Mouse (Mus musculus) liver, embryonic 11.5 days (tissue): Measurements from ENCODE around the gene Dazap1. TPM values are rescaled to one million over a fixed set of nuclear protein-coding genes. Genes with fewer than 3 reads are reported as not detected.

Source experiments
- ATAC-seq: fragments of 200-750 bp; cut with Nextera tagmentation; replicated peaks from 2 replicates; pipeline ENCODE4 v1.8.0; 2017; ENCODE audit warnings: moderate number of reproducible peaks, mild to moderate bottlenecking, moderate TSS enrichment, moderate library complexity; ENCODE audit not compliant: low FRiP score
- DNase-seq: peaks from one replicate; pipeline ENCODE4 v3.0.0-alpha.2; 2017; ENCODE audit warnings: low spot score
- H3K27ac ChIP-seq: fragments of 300-500 bp; sonication (generic); 2 replicates; pipeline ENCODE4 v1.5.1; 2014; ENCODE audit warnings: mild to moderate bottlenecking, low read depth, low read length, control low read depth
- H3K27me3 ChIP-seq: fragments of 300-500 bp; sonication (generic); replicated peaks from 2 replicates; pipeline ENCODE4 v1.6.1; 2014; ENCODE audit warnings: low read length, mixed read lengths; ENCODE audit not compliant: control insufficient read depth, insufficient read depth
- H3K36me3 ChIP-seq: fragments of 300-500 bp; sonication (generic); 2 replicates; pipeline ENCODE4 v1.6.1; 2014; ENCODE audit warnings: mild to moderate bottlenecking, low read length, moderate library complexity, mixed read lengths; ENCODE audit not compliant: control insufficient read depth, insufficient read depth
- H3K4me1 ChIP-seq: fragments of 300-500 bp; sonication (generic); replicated peaks from 2 replicates; pipeline ENCODE4 v1.6.1; 2014; ENCODE audit warnings: low read length, mixed read lengths; ENCODE audit not compliant: control insufficient read depth, insufficient read depth
- H3K4me2 ChIP-seq: fragments of 300-500 bp; sonication (generic); 2 replicates; pipeline ENCODE4 v1.6.1; 2014; ENCODE audit warnings: mild to moderate bottlenecking, control low read depth, moderate library complexity
- H3K4me3 ChIP-seq: fragments of 300-500 bp; sonication (generic); 2 replicates; pipeline ENCODE4 v1.5.1; 2014; ENCODE audit warnings: low read depth, low read length, control low read depth
- H3K9ac ChIP-seq: fragments of 300-500 bp; sonication (generic); 2 replicates; pipeline ENCODE4 v1.6.1; 2014; ENCODE audit warnings: low read depth, low read length, control low read depth
- H3K9me3 ChIP-seq: fragments of 300-500 bp; sonication (generic); 2 replicates; pipeline ENCODE4 v1.6.1; 2016; ENCODE audit warnings: low read length, inconsistent platforms, mixed read lengths; ENCODE audit not compliant: control insufficient read depth
- WGBS: fragments of 180-500 bp; shearing (Covaris S2); extraction: QIAGEN DNeasy Blood & Tissue Kit; methylation state at CpG from one replicate; pipeline ENCODE4 v1.1.7; 2014; 5-methylcytosine and 5-hydroxymethylcytosine counted together
- polyA plus RNA-seq: library from polyadenylated mRNA; unstranded; fragments of >200 nt; fragmentation: Nextera tagmentation; extraction: Ambion mirVana; gene quantifications from 2 replicates; pipeline ENCODE4 v1.2.1, GENCODE M21; 2014

Dazap1 gene
- polyA plus RNA-seq, 1 experiment from 2014 or later = 55.0 TPM

- peak overlapping the region; percentile 70 for H3K4me2 ChIP-seq
- H3K9ac ChIP-seq = no peak overlapping the region
- ATAC-seq (peak; percentile 27; the same call in 1 of the 2 replicates), DNase-seq (no peak)
- H3K27ac ChIP-seq = no peak overlapping the region
- 12% methylated on average over 12 of the region's 12 CpGs for WGBS
- H3K4me3 ChIP-seq = peak overlapping the region; percentile 37
- no peaks in the 10 kb centered on the region for H3K36me3 ChIP-seq
- H3K27me3 ChIP-seq = peaks cover 80% of the 10 kb centered on the region
- H3K4me1 ChIP-seq = peaks cover 3% of the 10 kb centered on the region; the same call in 1 of the 2 replicates
- no peaks in the 10 kb centered on the region for H3K9me3 ChIP-seq
These were observed 43.2 kb downstream of the Dazap1 start for GRCm38 (mm10) chr10:80304458-80304857.

- DNase-seq (peak; percentile 74), ATAC-seq (peak; percentile 74)
- H3K9me3 ChIP-seq = no peaks in the 10 kb centered on the region
- H3K4me1 ChIP-seq = peaks cover 3% of the 10 kb centered on the region; the same call in 1 of the 2 replicates
- H3K9ac ChIP-seq = no peak overlapping the region
- H3K27ac ChIP-seq = no peak overlapping the region
- H3K27me3 ChIP-seq = peaks cover 77% of the 10 kb centered on the region
- H3K36me3 ChIP-seq = no peaks in the 10 kb centered on the region
- 6% methylated on average over 25 of the region's 25 CpGs for WGBS
- H3K4me2 ChIP-seq = peak overlapping the region; percentile 70
- H3K4me3 ChIP-seq = peak overlapping the region; percentile 37
These were observed 43.6 kb downstream of the Dazap1 start for GRCm38 (mm10) chr10:80304862-80305261.

- no peak overlapping the region for H3K4me2 ChIP-seq
- WGBS = 70% methylated on average over 16 of the region's 16 CpGs
- DNase-seq (no peak), ATAC-seq (no peak)
- H3K27me3 ChIP-seq = peaks cover 86% of the 10 kb centered on the region
- peaks cover 8% of the 10 kb centered on the region for H3K4me1 ChIP-seq
- H3K9me3 ChIP-seq = no peaks in the 10 kb centered on the region
- H3K27ac ChIP-seq = no peak overlapping the region
- no peak overlapping the region for H3K9ac ChIP-seq
- no peak overlapping the region for H3K4me3 ChIP-seq
- no peaks in the 10 kb centered on the region for H3K36me3 ChIP-seq
These were observed 50.3 kb downstream of the Dazap1 start for GRCm38 (mm10) chr10:80311560-80311959.

GRCm38 (mm10) chr10:80312586-80313504, 51.6 kb downstream of the Dazap1 start:
- no peak overlapping the region for H3K4me3 ChIP-seq
- 54% methylated on average over 54 of the region's 54 CpGs for WGBS
- peaks cover 20% of the 10 kb centered on the region for H3K4me1 ChIP-seq
- no peaks in the 10 kb centered on the region; the same call in 1 of the 2 replicates for H3K36me3 ChIP-seq
- no peaks in the 10 kb centered on the region for H3K9me3 ChIP-seq
- no peak overlapping the region for H3K9ac ChIP-seq
- DNase-seq = no peak
- H3K27me3 ChIP-seq = peaks cover 89% of the 10 kb centered on the region
- H3K27ac ChIP-seq = no peak overlapping the region
- ATAC-seq = no peak
- H3K4me2 ChIP-seq = no peak overlapping the region

- Histone ChIP-seq H3K4me1 (peaks cover 20% of the 10 kb centered on the region), H3K9ac (no peak overlapping the region), H3K4me3 (no peak overlapping the region), H3K4me2 (no peak overlapping the region), H3K27ac (no peak overlapping the region), H3K27me3 (peaks cover 87% of the 10 kb centered on the region), H3K36me3 (peaks cover 6% of the 10 kb centered on the region; the same call in 1 of the 2 replicates), H3K9me3 (no peaks in the 10 kb centered on the region)
- WGBS = 27% methylated on average over 20 of the region's 20 CpGs
- DNase-seq (no peak), ATAC-seq (no peak)
These were observed 52.4 kb downstream of the Dazap1 start for GRCm38 (mm10) chr10:80313627-80314201.

GRCm38 (mm10) chr10:80314494-80315001, 53.3 kb downstream of the Dazap1 start:
- Histone ChIP-seq H3K36me3 (peaks cover 6% of the 10 kb centered on the region; the same call in 1 of the 2 replicates), H3K27me3 (peaks cover 80% of the 10 kb centered on the region), H3K9ac (no peak overlapping the region), H3K4me3 (0 out of 2 replicates have a peak overlapping the region, but pooled peaks have one; percentile 10), H3K4me1 (peaks cover 27% of the 10 kb centered on the region), H3K27ac (no peak overlapping the region), H3K4me2 (no peak overlapping the region), H3K9me3 (no peaks in the 10 kb centered on the region)
- DNase-seq (no peak), ATAC-seq (no peak)
- whole genome bisulfite sequencing = 54% methylated on average over 16 of the region's 16 CpGs

- no peak overlapping the region for H3K9ac ChIP-seq
- H3K4me3 ChIP-seq = peak overlapping the region; percentile 10; the same call in 1 of the 2 replicates
- peaks cover 75% of the 10 kb centered on the region for H3K27me3 ChIP-seq
- no peak for DNase-seq
- no peaks in the 10 kb centered on the region for H3K9me3 ChIP-seq
- 38% methylated on average over 27 of the region's 27 CpGs for WGBS
- H3K36me3 ChIP-seq = peaks cover 6% of the 10 kb centered on the region; the same call in 1 of the 2 replicates
- ATAC-seq = no peak
- no peak overlapping the region for H3K4me2 ChIP-seq
- H3K27ac ChIP-seq = no peak overlapping the region
- peaks cover 30% of the 10 kb centered on the region for H3K4me1 ChIP-seq
These were observed 54.0 kb downstream of the Dazap1 start for GRCm38 (mm10) chr10:80315315-80315714.

GRCm38 (mm10) chr10:80316359-80316781, 55.1 kb downstream of the Dazap1 start:
- Histone ChIP-seq H3K4me2 (peak overlapping the region; percentile 16; the same call in 1 of the 2 replicates), H3K27me3 (peaks cover 65% of the 10 kb centered on the region), H3K36me3 (peaks cover 6% of the 10 kb centered on the region; the same call in 1 of the 2 replicates), H3K4me1 (peaks cover 36% of the 10 kb centered on the region), H3K27ac (no peak overlapping the region), H3K9ac (no peak overlapping the region), H3K4me3 (no peak overlapping the region), H3K9me3 (no peaks in the 10 kb centered on the region)
- DNase-seq (no peak), ATAC-seq (no peak)
- WGBS = 17% methylated on average over 11 of the region's 11 CpGs
